Mouse (Mus musculus): ENCODE results near the gene Slc35f1. TPM values are rescaled to one million over a fixed set of nuclear protein-coding genes. Genes with fewer than 3 reads are reported as not detected.

Gene Slc35f1
- polyA plus RNA-seq (2017; shearing (Covaris generic)) = not detected

DNA sequence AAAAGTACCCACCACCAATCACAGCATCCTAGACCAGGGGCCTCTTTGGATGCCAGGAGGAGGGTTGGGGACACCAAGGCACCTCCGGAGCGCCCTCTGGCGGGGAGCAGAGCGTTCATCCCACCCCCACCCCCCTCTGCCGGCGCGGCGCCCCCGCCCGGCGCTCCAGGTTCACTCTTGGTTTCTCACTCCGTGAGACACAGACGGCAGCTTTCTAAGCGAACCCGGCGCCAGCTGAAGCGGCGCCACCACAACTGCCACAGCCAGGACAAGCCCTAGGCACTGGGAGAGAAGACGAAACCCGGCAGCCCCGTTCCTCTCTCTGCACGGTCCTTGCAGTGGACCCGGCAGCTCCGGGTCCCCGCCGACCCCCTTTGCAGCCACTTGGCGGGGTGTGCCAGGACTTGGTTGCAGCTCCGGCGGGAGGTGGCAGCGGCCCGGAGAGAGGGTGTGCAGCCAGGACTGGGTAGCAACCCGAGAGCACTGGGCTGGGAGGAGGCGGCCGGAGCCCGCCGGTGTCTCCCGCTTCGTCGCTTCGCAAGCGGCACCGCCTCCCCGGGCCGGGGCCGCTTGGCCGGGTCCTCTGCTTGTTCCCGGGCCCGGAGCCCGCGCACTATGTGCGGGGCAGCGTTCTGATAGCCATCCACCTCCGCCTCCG is at the start of gene Slc35f1:
TSS of gene Slc35f1 (plus strand) at position 200 of the 658 bp plus-strand sequence.

Measured in CD4-positive, CD25-positive, alpha-beta regulatory T cell, adult 9 weeks (primary cell).